Mouse (Mus musculus) embryonic facial prominence, embryonic 15.5 days (tissue): ENCODE results near the gene Etv6. TPM values are rescaled to one million over a fixed set of nuclear protein-coding genes. Genes with fewer than 3 reads are reported as not detected.

Experiments used
- ATAC-seq: fragments of 200-750 bp; cut with Nextera tagmentation; 2 replicates; pipeline ENCODE4 v1.8.0; 2017; ENCODE audit warnings: low read depth, moderate TSS enrichment; ENCODE audit not compliant: insufficient number of reproducible peaks, low FRiP score, low TSS enrichment
- H3K27ac ChIP-seq: fragments of 300-500 bp; sonication (generic); replicated peaks from 2 replicates; pipeline ENCODE4 v1.5.1; 2015; ENCODE audit warnings: mild to moderate bottlenecking, inconsistent platforms
- H3K27me3 ChIP-seq: fragments of 300-500 bp; sonication (generic); 2 replicates; pipeline ENCODE4 v1.6.1; 2015; ENCODE audit warnings: inconsistent platforms
- H3K36me3 ChIP-seq: fragments of 300-500 bp; sonication (generic); 2 replicates; pipeline ENCODE4 v1.6.1; 2015; ENCODE audit warnings: mild to moderate bottlenecking, inconsistent platforms
- H3K4me1 ChIP-seq: fragments of 300-500 bp; sonication (generic); 2 replicates; pipeline ENCODE4 v1.6.1; 2015; ENCODE audit warnings: inconsistent platforms
- H3K4me2 ChIP-seq: fragments of 300-500 bp; sonication (generic); replicated peaks from 2 replicates; pipeline ENCODE4 v1.6.1; 2015; ENCODE audit warnings: mild to moderate bottlenecking, inconsistent platforms
- H3K4me3 ChIP-seq: fragments of 300-500 bp; sonication (generic); replicated peaks from 2 replicates; pipeline ENCODE4 v1.5.1; 2015; ENCODE audit warnings: mild to moderate bottlenecking, inconsistent platforms
- H3K9ac ChIP-seq: fragments of 300-500 bp; sonication (generic); 2 replicates; pipeline ENCODE4 v1.6.1; 2015; ENCODE audit warnings: inconsistent platforms
- H3K9me3 ChIP-seq: fragments of 300-500 bp; sonication (generic); replicated peaks from 2 replicates; pipeline ENCODE4 v1.6.1; 2016; ENCODE audit warnings: inconsistent platforms
- WGBS: fragments of 180-500 bp; shearing (Covaris S2); methylation state at CpG from one replicate; pipeline ENCODE4 v1.1.7; 2015; 5-methylcytosine and 5-hydroxymethylcytosine counted together
- polyA plus RNA-seq: library from polyadenylated mRNA; unstranded; fragments of >200 nt; fragmentation: Nextera tagmentation; extraction: Ambion mirVana; gene quantifications from 2 replicates; pipeline ENCODE4 v1.2.1, GENCODE M21; 2015

The Etv6 gene
- polyA plus RNA-seq, 1 experiment from 2014 or later: 11.6 TPM

GRCm38 (mm10) chr6:134210675-134211457, 175.4 kb downstream of the Etv6 start:
- no peak for ATAC-seq
- H3K9me3 ChIP-seq: no peaks in the 10 kb centered on the region
- no peak overlapping the region for H3K9ac ChIP-seq
- H3K27ac ChIP-seq: no peak overlapping the region
- no peaks in the 10 kb centered on the region for H3K27me3 ChIP-seq
- no peak overlapping the region for H3K4me3 ChIP-seq
- H3K4me1 ChIP-seq: peaks cover 24% of the 10 kb centered on the region
- WGBS: 80% methylated on average over 13 of the region's 13 CpGs
- H3K4me2 ChIP-seq: no peak overlapping the region
- no peaks in the 10 kb centered on the region for H3K36me3 ChIP-seq

- no peaks in the 10 kb centered on the region for H3K9me3 ChIP-seq
- 81% methylated on average over 9 of the region's 9 CpGs for WGBS
- H3K27ac ChIP-seq: no peak overlapping the region
- no peaks in the 10 kb centered on the region for H3K27me3 ChIP-seq
- no peak overlapping the region for H3K4me2 ChIP-seq
- ATAC-seq: no peak
- no peaks in the 10 kb centered on the region for H3K36me3 ChIP-seq
- peaks cover 24% of the 10 kb centered on the region for H3K4me1 ChIP-seq
- H3K9ac ChIP-seq: no peak overlapping the region
- H3K4me3 ChIP-seq: no peak overlapping the region
These were observed 175.9 kb downstream of the Etv6 start for GRCm38 (mm10) chr6:134211458-134211776.

- no peak overlapping the region for H3K9ac ChIP-seq
- no peak overlapping the region for H3K27ac ChIP-seq
- no peaks in the 10 kb centered on the region for H3K9me3 ChIP-seq
- no peak for ATAC-seq
- 92% methylated on average over 6 of the region's 6 CpGs for WGBS
- peaks cover 13% of the 10 kb centered on the region for H3K4me1 ChIP-seq
- no peak overlapping the region for H3K4me3 ChIP-seq
- no peak overlapping the region for H3K4me2 ChIP-seq
- peaks cover 2% of the 10 kb centered on the region; the same call in 1 of the 2 replicates for H3K36me3 ChIP-seq
- no peaks in the 10 kb centered on the region for H3K27me3 ChIP-seq
These were observed 182.2 kb downstream of the Etv6 start for GRCm38 (mm10) chr6:134217747-134218146.

GRCm38 (mm10) chr6:134218441-134218840, 182.9 kb downstream of the Etv6 start:
- no peak overlapping the region for H3K27ac ChIP-seq
- ATAC-seq: no peak
- no peak overlapping the region for H3K4me2 ChIP-seq

GRCm38 (mm10) chr6:134219358-134219757, 183.9 kb downstream of the Etv6 start:
- WGBS: 38% methylated on average over 6 of the region's 6 CpGs
- no peak for ATAC-seq
- peaks cover 7% of the 10 kb centered on the region; the same call in 1 of the 2 replicates for H3K36me3 ChIP-seq
- H3K9me3 ChIP-seq: no peaks in the 10 kb centered on the region
- H3K9ac ChIP-seq: no peak overlapping the region
- no peak overlapping the region for H3K4me2 ChIP-seq
- H3K27ac ChIP-seq: no peak overlapping the region
- peaks cover 13% of the 10 kb centered on the region for H3K4me1 ChIP-seq
- no peaks in the 10 kb centered on the region for H3K27me3 ChIP-seq
- no peak overlapping the region for H3K4me3 ChIP-seq

More at GRCm38 (mm10) chr6:134218441-134218840, 182.9 kb downstream of the Etv6 start:
- H3K27me3 ChIP-seq: no peaks in the 10 kb centered on the region
- WGBS: 87% methylated on average over 3 of the region's 3 CpGs
- H3K4me3 ChIP-seq: no peak overlapping the region
- no peak overlapping the region for H3K9ac ChIP-seq
- H3K9me3 ChIP-seq: no peaks in the 10 kb centered on the region
- H3K36me3 ChIP-seq: peaks cover 7% of the 10 kb centered on the region; the same call in 1 of the 2 replicates
- H3K4me1 ChIP-seq: peaks cover 13% of the 10 kb centered on the region

- Histone ChIP-seq H3K4me1 (peaks cover 13% of the 10 kb centered on the region), H3K27ac (no peak overlapping the region), H3K27me3 (no peaks in the 10 kb centered on the region), H3K36me3 (peaks cover 7% of the 10 kb centered on the region; the same call in 1 of the 2 replicates), H3K9me3 (no peaks in the 10 kb centered on the region), H3K9ac (no peak overlapping the region), H3K4me3 (no peak overlapping the region), H3K4me2 (no peak overlapping the region)
- 79% methylated on average over 13 of the region's 13 CpGs for WGBS
- ATAC-seq: no peak
These were observed 184.8 kb downstream of the Etv6 start for GRCm38 (mm10) chr6:134220209-134220777.

- no peak for ATAC-seq
- peaks cover 13% of the 10 kb centered on the region for H3K4me1 ChIP-seq
These were observed 186.9 kb downstream of the Etv6 start for GRCm38 (mm10) chr6:134222248-134222929.

GRCm38 (mm10) chr6:134225564-134225963, 190.1 kb downstream of the Etv6 start:
- no peak overlapping the region for H3K27ac ChIP-seq
- peaks cover 7% of the 10 kb centered on the region; the same call in 1 of the 2 replicates for H3K36me3 ChIP-seq
- WGBS: 84% methylated on average over 11 of the region's 11 CpGs
- no peaks in the 10 kb centered on the region for H3K27me3 ChIP-seq
- H3K4me2 ChIP-seq: no peak overlapping the region
- H3K9ac ChIP-seq: no peak overlapping the region
- H3K9me3 ChIP-seq: no peaks in the 10 kb centered on the region
- no peak for ATAC-seq
- H3K4me3 ChIP-seq: no peak overlapping the region
- H3K4me1 ChIP-seq: no peaks in the 10 kb centered on the region; the same call in 1 of the 2 replicates

More at GRCm38 (mm10) chr6:134222248-134222929, 186.9 kb downstream of the Etv6 start:
- WGBS: 49% methylated on average over 8 of the region's 8 CpGs
- Histone ChIP-seq H3K36me3 (peaks cover 7% of the 10 kb centered on the region; the same call in 1 of the 2 replicates), H3K27me3 (no peaks in the 10 kb centered on the region), H3K4me3 (no peak overlapping the region), H3K9ac (no peak overlapping the region), H3K9me3 (no peaks in the 10 kb centered on the region), H3K27ac (no peak overlapping the region), H3K4me2 (no peak overlapping the region)

GRCm38 (mm10) chr6:134226349-134227169, 191.1 kb downstream of the Etv6 start:
- H3K4me2 ChIP-seq: no peak overlapping the region
- no peaks in the 10 kb centered on the region for H3K9me3 ChIP-seq
- 80% methylated on average over 8 of the region's 8 CpGs for WGBS
- no peaks in the 10 kb centered on the region for H3K27me3 ChIP-seq
- H3K36me3 ChIP-seq: peaks cover 7% of the 10 kb centered on the region; the same call in 1 of the 2 replicates
- no peak overlapping the region for H3K27ac ChIP-seq
- no peak overlapping the region for H3K9ac ChIP-seq
- H3K4me3 ChIP-seq: no peak overlapping the region
- H3K4me1 ChIP-seq: no peaks in the 10 kb centered on the region; the same call in 1 of the 2 replicates
- ATAC-seq: no peak

GRCm38 (mm10) chr6:134236311-134236710, 200.8 kb downstream of the Etv6 start:
- 70% methylated on average over 4 of the region's 4 CpGs for WGBS
- Histone ChIP-seq H3K27me3 (no peaks in the 10 kb centered on the region), H3K4me1 (no peaks in the 10 kb centered on the region), H3K9me3 (no peaks in the 10 kb centered on the region), H3K4me2 (no peak overlapping the region), H3K9ac (no peak overlapping the region), H3K27ac (no peak overlapping the region), H3K36me3 (peaks cover 22% of the 10 kb centered on the region; the same call in 1 of the 2 replicates), H3K4me3 (no peak overlapping the region)
- no peak for ATAC-seq
